Mouse (Mus musculus): ENCODE results near the gene Tshz2. TPM values are rescaled to one million over a fixed set of nuclear protein-coding genes. Genes with fewer than 3 reads are reported as not detected.

Gene Tshz2
- polyA plus RNA-seq, 1 experiment from 2014 or later = 9.0 TPM

GRCm38 (mm10) chr2:169943727-169944126 lies 310.9 kb downstream of the Tshz2 start:
- 51% methylated on average over 6 of the region's 6 CpGs for WGBS
- no peaks in the 10 kb centered on the region for H3K36me3 ChIP-seq
- no peak overlapping the region for H3K4me2 ChIP-seq (replicated peaks)
- no peaks in the 10 kb centered on the region for H3K9me3 ChIP-seq
- H3K4me1 ChIP-seq = no peaks in the 10 kb centered on the region
- H3K27ac ChIP-seq (replicated peaks) = no peak overlapping the region
- H3K4me3 ChIP-seq = no peak overlapping the region
- ATAC-seq (replicated peaks) = no peak
- H3K27me3 ChIP-seq = no peaks in the 10 kb centered on the region
- no peak overlapping the region for H3K9ac ChIP-seq (replicated peaks)

GRCm38 (mm10) chr2:169948139-169948538 lies 315.3 kb downstream of the Tshz2 start:
- H3K9me3 ChIP-seq = no peaks in the 10 kb centered on the region
- no peak overlapping the region for H3K4me2 ChIP-seq (replicated peaks)
- H3K4me3 ChIP-seq = no peak overlapping the region
- no peak for ATAC-seq (replicated peaks)
- 89% methylated on average over 6 of the region's 6 CpGs for WGBS
- H3K27me3 ChIP-seq = no peaks in the 10 kb centered on the region
- H3K36me3 ChIP-seq = no peaks in the 10 kb centered on the region
- no peaks in the 10 kb centered on the region for H3K4me1 ChIP-seq
- H3K9ac ChIP-seq (replicated peaks) = no peak overlapping the region
- no peak overlapping the region for H3K27ac ChIP-seq (replicated peaks)

DNA sequence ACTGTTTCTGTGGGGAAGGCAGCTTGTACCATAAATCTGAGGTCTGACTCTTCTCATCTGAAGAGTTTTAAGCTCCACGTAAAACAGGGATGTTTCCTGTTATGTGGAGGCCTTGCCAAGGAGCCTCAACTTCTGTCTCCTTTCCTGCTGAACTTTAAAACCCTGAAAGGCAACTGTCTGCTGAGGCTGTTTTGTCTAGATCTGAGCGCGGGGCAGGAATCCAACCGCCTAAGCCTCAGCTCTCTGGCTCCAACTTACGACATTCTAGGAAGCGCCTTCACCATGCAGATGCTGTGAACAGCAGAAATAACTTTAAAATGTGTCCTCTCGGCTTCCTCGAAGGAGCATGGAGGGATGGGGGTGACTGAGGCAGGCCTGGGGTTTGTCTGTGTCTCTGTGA lies 318.2 kb downstream of the Tshz2 start:
- H3K4me1 ChIP-seq = no peaks in the 10 kb centered on the region
- no peaks in the 10 kb centered on the region for H3K27me3 ChIP-seq
- H3K9me3 ChIP-seq = no peaks in the 10 kb centered on the region
- no peak overlapping the region for H3K4me3 ChIP-seq
- ATAC-seq (replicated peaks) = no peak
- no peaks in the 10 kb centered on the region for H3K36me3 ChIP-seq
- no peak overlapping the region for H3K9ac ChIP-seq (replicated peaks)
- no peak overlapping the region for H3K27ac ChIP-seq (replicated peaks)
- 81% methylated on average over 8 of the region's 8 CpGs for WGBS
- no peak overlapping the region for H3K4me2 ChIP-seq (replicated peaks)

DNA sequence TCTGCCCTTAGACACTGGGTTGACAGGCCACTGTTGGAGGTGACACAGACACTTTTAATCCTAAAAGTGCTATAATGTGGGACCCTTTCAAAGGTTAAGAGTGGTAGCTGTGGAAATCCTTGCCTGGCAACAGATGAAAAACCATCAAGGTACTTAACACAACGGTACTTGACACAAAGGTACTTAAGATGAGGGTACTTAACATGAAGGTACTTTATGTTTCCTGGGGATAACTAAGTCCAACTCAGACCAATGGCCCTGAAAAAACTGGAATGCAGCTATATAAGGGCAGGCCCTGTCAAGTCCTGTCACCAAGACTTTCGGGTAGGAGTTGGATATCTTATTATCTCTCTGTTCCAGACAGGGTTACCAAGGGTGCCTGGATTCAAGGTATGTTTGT lies 320.2 kb downstream of the Tshz2 start:
- no peak overlapping the region for H3K9ac ChIP-seq (replicated peaks)

DNA sequence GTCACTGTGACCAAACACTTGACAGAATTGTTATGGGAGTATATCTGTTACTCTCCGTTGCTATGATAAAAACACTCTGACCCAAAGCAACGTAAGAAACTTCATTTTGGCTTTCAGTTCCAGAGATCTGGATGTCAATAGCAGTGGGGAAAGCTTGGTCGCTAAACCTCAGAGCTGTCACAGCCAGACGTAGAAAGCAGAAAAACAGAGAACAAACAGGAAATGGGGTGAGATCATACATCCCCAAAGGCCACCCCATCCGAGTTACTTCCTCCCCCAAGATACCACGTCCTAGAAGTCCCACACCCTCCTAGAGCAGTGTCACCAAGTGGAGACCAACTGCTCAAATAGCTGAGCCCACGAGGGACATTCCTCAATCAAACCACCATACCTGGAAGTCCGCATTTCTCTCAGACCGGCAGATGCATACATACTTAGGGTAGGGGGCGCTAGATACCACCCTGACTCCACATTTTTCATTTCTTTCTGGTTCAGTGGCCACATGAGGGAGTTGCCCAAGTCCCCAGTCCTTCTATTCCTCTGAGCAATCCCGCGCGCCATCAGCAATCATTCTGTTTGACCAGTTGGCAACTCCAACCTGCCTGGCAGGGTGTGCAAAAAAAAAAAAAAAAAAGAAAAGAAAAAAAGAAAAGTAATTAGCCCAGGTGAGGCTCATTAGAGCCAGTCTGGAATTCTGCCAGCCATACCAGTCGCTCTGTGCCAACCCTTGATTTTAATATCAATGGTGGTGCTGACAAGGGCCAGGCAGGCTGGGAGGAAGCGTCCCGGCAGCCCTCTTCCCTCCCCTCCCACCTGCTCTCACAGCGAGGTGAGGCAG lies 326.1 kb downstream of the Tshz2 start:
- H3K4me1 ChIP-seq = peaks cover 33% of the 10 kb centered on the region
- no peaks in the 10 kb centered on the region for H3K36me3 ChIP-seq
- no peak overlapping the region for H3K9ac ChIP-seq (replicated peaks)
- H3K9me3 ChIP-seq = no peaks in the 10 kb centered on the region
- no peak overlapping the region for H3K4me2 ChIP-seq (replicated peaks)
- ATAC-seq (replicated peaks) = no peak
- no peaks in the 10 kb centered on the region for H3K27me3 ChIP-seq
- H3K27ac ChIP-seq (replicated peaks) = no peak overlapping the region
- WGBS = 24% methylated on average over 17 of the region's 17 CpGs
- H3K4me3 ChIP-seq = no peak overlapping the region

More for the DNA sequence above, 320.2 kb downstream of the Tshz2 start:
- H3K27me3 ChIP-seq = no peaks in the 10 kb centered on the region
- H3K36me3 ChIP-seq = no peaks in the 10 kb centered on the region
- no peak for ATAC-seq (replicated peaks)
- WGBS = 93% methylated on average over 2 of the region's 2 CpGs
- H3K9me3 ChIP-seq = no peaks in the 10 kb centered on the region
- no peaks in the 10 kb centered on the region for H3K4me1 ChIP-seq
- H3K4me2 ChIP-seq (replicated peaks) = no peak overlapping the region
- no peak overlapping the region for H3K27ac ChIP-seq (replicated peaks)
- H3K4me3 ChIP-seq = no peak overlapping the region

DNA sequence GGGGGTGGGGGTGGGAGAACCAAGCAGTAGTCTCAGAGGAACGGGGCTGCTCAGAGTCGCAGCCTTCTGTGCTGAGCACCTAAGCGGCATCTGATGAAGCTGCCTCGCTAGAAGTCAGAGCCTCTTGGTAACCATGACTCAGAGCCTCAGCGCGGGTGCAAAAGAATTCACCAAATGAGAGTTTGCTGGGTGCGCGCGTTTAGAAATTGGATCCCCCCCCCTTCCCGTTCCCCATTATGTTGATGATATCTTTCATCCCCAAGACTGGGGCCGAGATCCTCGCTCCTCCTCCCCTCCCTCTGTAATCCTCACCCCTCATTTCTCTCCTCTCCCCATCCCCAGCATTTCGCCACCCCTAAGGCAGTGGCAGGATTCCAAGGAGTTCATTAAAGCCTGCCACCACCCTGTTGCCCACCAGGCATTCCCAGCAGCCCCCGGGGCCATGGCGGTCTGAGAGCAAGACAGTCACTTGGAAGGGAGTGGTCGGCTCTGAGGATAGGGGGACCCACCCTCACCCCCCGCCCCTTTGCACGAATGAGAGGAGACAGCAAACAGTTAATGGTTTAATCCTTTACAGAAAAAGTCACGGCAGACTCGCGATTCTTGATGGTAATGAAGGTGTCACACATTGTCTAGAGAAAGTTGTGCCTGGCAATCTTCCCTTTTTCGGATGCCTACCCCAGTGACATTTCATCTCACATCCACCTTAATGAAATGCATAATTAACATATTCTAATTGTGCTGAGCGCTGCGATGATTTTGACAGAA lies 328.8 kb downstream of the Tshz2 start:
- Histone ChIP-seq H3K9me3 (no peaks in the 10 kb centered on the region), H3K27ac (replicated peaks) (peak overlapping the region; percentile 81), H3K9ac (replicated peaks) (peak overlapping the region; percentile 37), H3K27me3 (no peaks in the 10 kb centered on the region), H3K4me3 (peak overlapping the region; percentile 34), H3K36me3 (no peaks in the 10 kb centered on the region), H3K4me2 (replicated peaks) (peak overlapping the region; percentile 78), H3K4me1 (peaks cover 33% of the 10 kb centered on the region)
- peak; percentile 78 for ATAC-seq (replicated peaks)
- WGBS = 10% methylated on average over 24 of the region's 24 CpGs

- H3K4me1 ChIP-seq = peaks cover 33% of the 10 kb centered on the region
- peak overlapping the region; percentile 78 for H3K4me2 ChIP-seq (replicated peaks)
- no peak overlapping the region for H3K9ac ChIP-seq (replicated peaks)
- no peaks in the 10 kb centered on the region for H3K27me3 ChIP-seq
- ATAC-seq (replicated peaks) = no peak
- peak overlapping the region; percentile 31 for H3K27ac ChIP-seq (replicated peaks)
- no peaks in the 10 kb centered on the region for H3K36me3 ChIP-seq
- peak overlapping the region; percentile 34 for H3K4me3 ChIP-seq
- H3K9me3 ChIP-seq = no peaks in the 10 kb centered on the region
- 17% methylated on average over 8 of the region's 8 CpGs for WGBS
Observed at GRCm38 (mm10) chr2:169962231-169962600, 329.4 kb downstream of the Tshz2 start.

GRCm38 (mm10) chr2:169962776-169963175 lies 330.0 kb downstream of the Tshz2 start:
- no peak for ATAC-seq (replicated peaks)
- H3K27ac ChIP-seq (replicated peaks) = peak overlapping the region; percentile 31
- WGBS = 84% methylated on average over 8 of the region's 8 CpGs
- no peak overlapping the region for H3K4me3 ChIP-seq
- H3K36me3 ChIP-seq = no peaks in the 10 kb centered on the region
- H3K9ac ChIP-seq (replicated peaks) = no peak overlapping the region
- H3K9me3 ChIP-seq = no peaks in the 10 kb centered on the region
- H3K27me3 ChIP-seq = no peaks in the 10 kb centered on the region
- peaks cover 33% of the 10 kb centered on the region for H3K4me1 ChIP-seq
- no peak overlapping the region for H3K4me2 ChIP-seq (replicated peaks)

DNA sequence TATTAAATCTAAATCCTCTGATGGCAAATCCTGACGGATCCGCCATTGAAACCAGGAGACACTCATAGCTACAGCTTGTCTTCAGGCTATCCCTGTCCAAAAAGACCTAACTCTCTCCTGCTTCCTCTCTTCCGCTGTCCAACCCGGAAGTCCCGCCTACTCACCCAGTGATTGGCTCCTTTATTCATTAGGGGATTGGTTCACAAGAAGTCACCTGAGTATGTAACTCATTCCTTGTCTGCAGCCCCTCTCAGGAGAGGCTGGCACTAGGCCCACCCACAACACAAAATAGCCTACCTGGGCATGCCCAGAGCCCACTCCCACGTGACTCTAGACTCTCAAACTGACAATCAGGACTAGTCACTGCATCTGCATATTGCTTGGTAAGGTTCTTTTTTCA lies 337.7 kb downstream of the Tshz2 start:
- H3K27me3 ChIP-seq = no peaks in the 10 kb centered on the region
- H3K4me2 ChIP-seq (replicated peaks) = no peak overlapping the region
- ATAC-seq (replicated peaks) = no peak
- H3K4me1 ChIP-seq = no peaks in the 10 kb centered on the region
- no peaks in the 10 kb centered on the region for H3K9me3 ChIP-seq
- H3K9ac ChIP-seq (replicated peaks) = no peak overlapping the region
- 94% methylated on average over 6 of the region's 6 CpGs for WGBS
- no peak overlapping the region for H3K27ac ChIP-seq (replicated peaks)
- H3K4me3 ChIP-seq = no peak overlapping the region
- no peaks in the 10 kb centered on the region for H3K36me3 ChIP-seq

GRCm38 (mm10) chr2:169982925-169983324 lies 350.1 kb downstream of the Tshz2 start:
- Histone ChIP-seq H3K27ac (replicated peaks) (no peak overlapping the region), H3K4me2 (replicated peaks) (no peak overlapping the region), H3K4me1 (no peaks in the 10 kb centered on the region), H3K4me3 (no peak overlapping the region), H3K9me3 (no peaks in the 10 kb centered on the region), H3K9ac (replicated peaks) (no peak overlapping the region), H3K36me3 (no peaks in the 10 kb centered on the region), H3K27me3 (no peaks in the 10 kb centered on the region)
- ATAC-seq (replicated peaks) = no peak
- 68% methylated on average over 10 of the region's 10 CpGs for WGBS

- Histone ChIP-seq H3K27me3 (no peaks in the 10 kb centered on the region), H3K4me1 (no peaks in the 10 kb centered on the region), H3K36me3 (no peaks in the 10 kb centered on the region), H3K4me3 (no peak overlapping the region), H3K27ac (replicated peaks) (no peak overlapping the region), H3K9me3 (no peaks in the 10 kb centered on the region), H3K4me2 (replicated peaks) (no peak overlapping the region), H3K9ac (replicated peaks) (no peak overlapping the region)
- ATAC-seq (replicated peaks) = no peak
- 62% methylated on average over 13 of the region's 13 CpGs for WGBS
Observed at GRCm38 (mm10) chr2:169987186-169987585, 354.4 kb downstream of the Tshz2 start.

- Histone ChIP-seq H3K4me1 (no peaks in the 10 kb centered on the region), H3K27me3 (no peaks in the 10 kb centered on the region), H3K4me3 (no peak overlapping the region), H3K9me3 (no peaks in the 10 kb centered on the region), H3K36me3 (no peaks in the 10 kb centered on the region), H3K9ac (replicated peaks) (no peak overlapping the region), H3K4me2 (replicated peaks) (no peak overlapping the region), H3K27ac (replicated peaks) (no peak overlapping the region)
- 98% methylated on average over 1 of the region's 1 CpGs for WGBS
- no peak for ATAC-seq (replicated peaks)
Observed at GRCm38 (mm10) chr2:169989186-169989585, 356.4 kb downstream of the Tshz2 start.

All from forebrain, embryonic 15.5 days (tissue).